Mouse (Mus musculus) liver, embryonic 14.5 days (tissue): ENCODE results near the gene Dync1i2. TPM values are rescaled to one million over a fixed set of nuclear protein-coding genes. Genes with fewer than 3 reads are reported as not detected.

Experiments used
- ATAC-seq: fragments of 200-750 bp; cut with Nextera tagmentation; 2 replicates; pipeline ENCODE4 v1.8.0; 2017; ENCODE audit warnings: moderate number of reproducible peaks, mild to moderate bottlenecking, moderate library complexity; ENCODE audit not compliant: insufficient read depth
- DNase-seq, 3 experiments: peaks; one replicate each; pipeline ENCODE4 v3.0.0-alpha.2; 2012 to 2013; ENCODE audit warnings: low read depth in 3 of 3, low spot score in 3 of 3
- H3K27ac ChIP-seq: fragments of 300-500 bp; sonication (generic); 2 replicates; pipeline ENCODE4 v1.5.1; 2014; ENCODE audit warnings: moderate library complexity, mild to moderate bottlenecking, control low read depth, inconsistent platforms
- H3K27me3 ChIP-seq: fragments of 300-500 bp; sonication (generic); 2 replicates; pipeline ENCODE4 v1.6.1; 2014; ENCODE audit warnings: mild to moderate bottlenecking, low read length, moderate library complexity; ENCODE audit not compliant: control insufficient read depth, insufficient read depth
- H3K36me3 ChIP-seq: fragments of 300-500 bp; sonication (generic); replicated peaks from 2 replicates; pipeline ENCODE4 v1.6.1; 2014; ENCODE audit warnings: low read depth; ENCODE audit not compliant: control insufficient read depth, insufficient read depth
- H3K4me1 ChIP-seq, 2 experiments: fragments of 200-500 bp in 1 of 2; fragments of 300-500 bp in 1 of 2; sonication (generic) in 1 of 2; replicated peaks; 2 replicates each; pipeline ENCODE4 v1.6.1; 2012 to 2014; ENCODE audit warnings: antibody characterized with exemption in 1 of 2, inconsistent platforms in 1 of 2, low read length in 1 of 2; ENCODE audit not compliant: control insufficient read depth in 2 of 2, insufficient read depth in 2 of 2
- H3K4me2 ChIP-seq: fragments of 300-500 bp; sonication (generic); 2 replicates; pipeline ENCODE4 v1.6.1; 2014; ENCODE audit warnings: low read depth, mild to moderate bottlenecking, control low read depth, moderate library complexity
- H3K4me3 ChIP-seq, 2 experiments: fragments of 200-500 bp in 1 of 2; fragments of 300-500 bp in 1 of 2; sonication (generic) in 1 of 2; 2 replicates each; pipeline ENCODE4 v1.5.1; 2012 to 2014; ENCODE audit warnings: low read depth in 2 of 2, low read length in 2 of 2, mild to moderate bottlenecking in 2 of 2, control low read depth in 1 of 2, inconsistent platforms in 1 of 2, moderate library complexity in 1 of 2; ENCODE audit not compliant: insufficient read depth in 1 of 2
- H3K9ac ChIP-seq: fragments of 300-500 bp; sonication (generic); replicated peaks from 2 replicates; pipeline ENCODE4 v1.6.1; 2014; ENCODE audit warnings: mild to moderate bottlenecking, control low read depth, moderate library complexity
- H3K9me3 ChIP-seq: fragments of 300-500 bp; sonication (generic); 2 replicates; pipeline ENCODE4 v1.6.1; 2016; ENCODE audit warnings: low read length, mixed read lengths; ENCODE audit not compliant: control insufficient read depth
- CTCF ChIP-seq: IDR thresholded peaks from 2 replicates; pipeline ENCODE4 v1.5.1; 2016; ENCODE audit warnings: antibody characterized with exemption, low read depth, control low read depth
- EP300 ChIP-seq: IDR thresholded peaks from 2 replicates; pipeline ENCODE4 v1.6.1; 2016; ENCODE audit warnings: antibody characterized with exemption, low read depth
- WGBS: fragments of 180-500 bp; shearing (Covaris S2); extraction: QIAGEN DNeasy Blood & Tissue Kit; methylation state at CpG from one replicate; pipeline ENCODE4 v1.1.7; 2014; ENCODE audit not compliant: insufficient replicate concordance; 5-methylcytosine and 5-hydroxymethylcytosine counted together
- polyA plus RNA-seq, 2 experiments: library from polyadenylated mRNA; depleted of rRNA in 1 of 2; stranded (reverse) in 1 of 2; unstranded in 1 of 2; fragments of >200 nt; fragmentation: Nextera tagmentation in 1 of 2; extraction: Ambion mirVana in 1 of 2; gene quantifications; 2 replicates each; pipeline versions ENCODE4 v1.2.1 to v1.2.3; 2012 to 2014

Gene Dync1i2
- polyA plus RNA-seq, 2 experiments, result 24.8 to 29.9 TPM

GRCm38 (mm10) chr2:71194137-71194960 lies 17.2 kb upstream of the Dync1i2 start:
- DNase-seq, result no peak
- no peak overlapping the region for H3K4me3 ChIP-seq
- TF ChIP-seq EP300, result no peak
- no peak for TF ChIP-seq CTCF
- no peaks in the 10 kb centered on the region for H3K36me3 ChIP-seq
- H3K9me3 ChIP-seq, result no peaks in the 10 kb centered on the region
- H3K27ac ChIP-seq, result no peak overlapping the region
- ATAC-seq, result no peak
- H3K4me2 ChIP-seq, result no peak overlapping the region
- H3K27me3 ChIP-seq, result peaks cover 10% of the 10 kb centered on the region
- 65% methylated on average over 10 of the region's 10 CpGs for WGBS
- no peak overlapping the region for H3K9ac ChIP-seq
- no peaks in the 10 kb centered on the region for H3K4me1 ChIP-seq

GRCm38 (mm10) chr2:71196947-71197346 lies 14.6 kb upstream of the Dync1i2 start:
- TF ChIP-seq EP300 (no peak), CTCF (no peak)
- Histone ChIP-seq H3K9ac (no peak overlapping the region), H3K4me3 (no peak overlapping the region), H3K4me2 (no peak overlapping the region), H3K27me3 (no peaks in the 10 kb centered on the region; the same call in 1 of the 2 replicates), H3K4me1 (no peaks in the 10 kb centered on the region), H3K9me3 (no peaks in the 10 kb centered on the region), H3K36me3 (no peaks in the 10 kb centered on the region), H3K27ac (no peak overlapping the region)
- no peak for ATAC-seq
- WGBS, result 57% methylated on average over 4 of the region's 4 CpGs
- no peak for DNase-seq

GRCm38 (mm10) chr2:71198907-71199306 lies 12.6 kb upstream of the Dync1i2 start:
- H3K4me1 ChIP-seq, result peaks cover 2 to 3% of the 10 kb centered on the region in 2 experiments; a peak in 1 of 4 replicates
- H3K36me3 ChIP-seq, result no peaks in the 10 kb centered on the region
- H3K4me3 ChIP-seq, result no peak overlapping the region
- no peaks in the 10 kb centered on the region for H3K9me3 ChIP-seq
- no peak overlapping the region for H3K9ac ChIP-seq
- H3K4me2 ChIP-seq, result no peak overlapping the region
- DNase-seq, result no peak
- H3K27me3 ChIP-seq, result no peaks in the 10 kb centered on the region
- no peak overlapping the region for H3K27ac ChIP-seq
- no peak for TF ChIP-seq CTCF
- no peak for TF ChIP-seq EP300
- ATAC-seq, result no peak
- WGBS, result 48% methylated on average over 3 of the region's 3 CpGs

- Histone ChIP-seq H3K4me3 (no peak overlapping the region), H3K9ac (no peak overlapping the region), H3K27me3 (no peaks in the 10 kb centered on the region), H3K9me3 (no peaks in the 10 kb centered on the region), H3K4me2 (no peak overlapping the region), H3K4me1 (peaks cover 2 to 3% of the 10 kb centered on the region in 2 experiments; a peak in 1 of 4 replicates), H3K36me3 (no peaks in the 10 kb centered on the region), H3K27ac (no peak overlapping the region)
- no peak for TF ChIP-seq CTCF
- TF ChIP-seq EP300, result no peak
- DNase-seq, result no peak
- 45% methylated on average over 4 of the region's 4 CpGs for WGBS
- no peak for ATAC-seq
Measured at GRCm38 (mm10) chr2:71200485-71200884, 11.0 kb upstream of the Dync1i2 start.

GRCm38 (mm10) chr2:71201886-71202285 lies 9.6 kb upstream of the Dync1i2 start:
- DNase-seq (no peak), ATAC-seq (no peak)
- no peaks in the 10 kb centered on the region for H3K9me3 ChIP-seq
- TF ChIP-seq EP300, result no peak
- H3K36me3 ChIP-seq, result no peaks in the 10 kb centered on the region
- peaks cover 2 to 3% of the 10 kb centered on the region in 2 experiments; a peak in 1 of 4 replicates for H3K4me1 ChIP-seq
- no peak overlapping the region for H3K27ac ChIP-seq
- no peak overlapping the region for H3K9ac ChIP-seq
- no peaks in the 10 kb centered on the region for H3K27me3 ChIP-seq
- WGBS, result 68% methylated on average over 2 of the region's 2 CpGs
- no peak overlapping the region for H3K4me3 ChIP-seq
- no peak overlapping the region for H3K4me2 ChIP-seq
